Mouse (Mus musculus) kidney, embryonic 16.5 days (tissue): ENCODE results near the gene Adgrb3. TPM values are rescaled to one million over a fixed set of nuclear protein-coding genes. Genes with fewer than 3 reads are reported as not detected.
A peak's percentile ranks its signal among the peaks of the same experiment; 100 is the strongest.
"Not testable (repeated sequence)": the region's sequence is repeated elsewhere in the genome, so short reads cannot be mapped to it uniquely, and the experiment has no call there.

ENCODE experiments used
- ATAC-seq: fragments of 200-750 bp; cut with Nextera tagmentation; 2 replicates; pipeline ENCODE4 v1.8.0; 2017; ENCODE audit warnings: moderate TSS enrichment; ENCODE audit not compliant: low FRiP score, low TSS enrichment
- H3K27ac ChIP-seq: fragments of 300-500 bp; sonication (generic); 2 replicates; pipeline ENCODE4 v1.5.1; 2014; ENCODE audit warnings: low read length
- H3K27me3 ChIP-seq: fragments of 300-500 bp; sonication (generic); 2 replicates; pipeline ENCODE4 v1.6.1; 2014; ENCODE audit warnings: low read length, control low read depth, mixed read lengths; ENCODE audit not compliant: insufficient read depth
- H3K36me3 ChIP-seq: fragments of 300-500 bp; sonication (generic); 2 replicates; pipeline ENCODE4 v1.6.1; 2014; ENCODE audit warnings: low read length, control low read depth, mixed read lengths; ENCODE audit not compliant: insufficient read depth
- H3K4me1 ChIP-seq: fragments of 300-500 bp; sonication (generic); 2 replicates; pipeline ENCODE4 v1.6.1; 2014; ENCODE audit warnings: low read length, control low read depth, mixed read lengths; ENCODE audit not compliant: insufficient read depth
- H3K4me2 ChIP-seq: fragments of 300-500 bp; sonication (generic); replicated peaks from 2 replicates; pipeline ENCODE4 v1.6.1; 2014; ENCODE audit warnings: low read depth, low read length
- H3K4me3 ChIP-seq: fragments of 300-500 bp; sonication (generic); 2 replicates; pipeline ENCODE4 v1.5.1; 2014; ENCODE audit warnings: mild to moderate bottlenecking, low read length
- H3K9ac ChIP-seq: fragments of 300-500 bp; sonication (generic); replicated peaks from 2 replicates; pipeline ENCODE4 v1.6.1; 2014; ENCODE audit warnings: low read length
- H3K9me3 ChIP-seq: fragments of 300-500 bp; sonication (generic); 2 replicates; pipeline ENCODE4 v1.6.1; 2016; ENCODE audit warnings: low read length, control low read depth
- WGBS: fragments of 180-500 bp; shearing (Covaris S2); extraction: QIAGEN DNeasy Blood & Tissue Kit; methylation state at CpG from one replicate; pipeline ENCODE4 v1.1.7; 2014; 5-methylcytosine and 5-hydroxymethylcytosine counted together
- polyA plus RNA-seq: library from polyadenylated mRNA; unstranded; fragments of >200 nt; fragmentation: Nextera tagmentation; extraction: Ambion mirVana; gene quantifications from 2 replicates; pipeline ENCODE4 v1.2.1, GENCODE M21; 2015

Gene Adgrb3
- polyA plus RNA-seq, 1 experiment from 2014 or later, result 0.45 TPM

DNA sequence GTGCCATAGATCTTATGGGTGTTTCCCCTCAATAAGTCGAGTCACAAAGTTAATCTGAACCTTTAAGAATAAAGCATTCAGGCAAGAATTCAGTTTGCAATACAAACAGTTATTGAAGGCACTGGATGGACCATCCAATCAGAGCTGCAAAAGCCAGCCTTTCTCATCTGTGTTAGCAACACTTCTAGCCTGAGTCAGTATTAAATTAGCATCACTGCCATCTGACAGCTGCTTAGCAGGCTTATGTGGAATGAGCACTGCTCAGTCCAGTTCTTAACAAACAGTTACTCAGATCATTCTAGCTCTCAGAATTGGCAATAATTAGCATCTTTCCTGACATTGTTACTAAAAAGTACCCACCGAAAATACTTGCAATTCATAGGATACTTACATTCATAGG lies 339.3 kb downstream of the Adgrb3 start:
- WGBS, result 72% methylated on average over 2 of the region's 2 CpGs
- H3K9me3 ChIP-seq, result no peaks in the 10 kb centered on the region
- H3K9ac ChIP-seq, result no peak overlapping the region
- no peak overlapping the region for H3K4me3 ChIP-seq
- H3K4me1 ChIP-seq, result no peaks in the 10 kb centered on the region
- H3K36me3 ChIP-seq, result no peaks in the 10 kb centered on the region
- no peak overlapping the region for H3K27ac ChIP-seq
- no peak overlapping the region for H3K4me2 ChIP-seq
- no peak for ATAC-seq
- H3K27me3 ChIP-seq, result no peaks in the 10 kb centered on the region

DNA sequence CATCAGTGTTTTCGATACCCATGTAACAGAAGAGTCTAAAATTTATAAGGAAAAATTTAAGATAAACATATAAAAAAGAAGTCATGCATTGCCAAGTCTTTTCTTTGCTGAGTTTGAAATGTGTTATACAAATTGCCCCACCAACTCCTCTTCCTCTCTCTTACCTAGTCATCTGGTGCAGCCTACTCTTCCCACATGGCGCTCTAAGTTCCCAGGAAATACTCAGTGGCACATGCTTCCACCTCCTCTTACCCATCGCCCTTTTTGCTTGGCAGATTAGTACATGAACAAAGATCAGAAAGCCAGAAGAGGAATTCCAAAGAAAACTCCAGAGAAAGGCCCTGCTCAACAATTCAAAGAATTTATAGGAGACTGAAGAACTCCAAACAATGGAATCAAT lies 353.8 kb downstream of the Adgrb3 start:
- Histone ChIP-seq H3K27me3 (no peaks in the 10 kb centered on the region), H3K36me3 (no peaks in the 10 kb centered on the region), H3K9me3 (no peaks in the 10 kb centered on the region), H3K9ac (no peak overlapping the region), H3K27ac (no peak overlapping the region), H3K4me3 (no peak overlapping the region), H3K4me2 (no peak overlapping the region), H3K4me1 (no peaks in the 10 kb centered on the region)
- WGBS, result 88% methylated on average over 3 of the region's 3 CpGs
- no peak for ATAC-seq

DNA sequence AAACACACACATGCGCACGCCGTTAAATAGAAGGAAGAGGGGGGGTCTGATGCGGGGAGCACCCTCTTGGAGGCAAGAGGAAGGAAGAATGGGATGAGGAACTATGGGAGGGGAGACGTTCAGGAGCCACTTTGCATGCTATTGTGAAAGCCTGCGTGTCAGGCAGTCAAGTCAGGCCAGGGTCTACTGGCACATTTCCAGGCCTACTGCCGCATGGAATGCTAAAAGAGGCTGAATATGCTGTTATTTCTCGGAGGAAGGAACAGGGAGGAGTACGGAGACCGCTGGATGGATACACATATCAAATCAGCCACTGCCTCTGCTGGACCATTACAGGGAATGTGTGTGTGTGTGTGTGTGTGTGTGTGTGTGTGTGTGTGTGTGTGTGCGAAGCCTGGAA lies 355.0 kb downstream of the Adgrb3 start:
- H3K27me3 ChIP-seq, result no peaks in the 10 kb centered on the region
- no peak for ATAC-seq

DNA sequence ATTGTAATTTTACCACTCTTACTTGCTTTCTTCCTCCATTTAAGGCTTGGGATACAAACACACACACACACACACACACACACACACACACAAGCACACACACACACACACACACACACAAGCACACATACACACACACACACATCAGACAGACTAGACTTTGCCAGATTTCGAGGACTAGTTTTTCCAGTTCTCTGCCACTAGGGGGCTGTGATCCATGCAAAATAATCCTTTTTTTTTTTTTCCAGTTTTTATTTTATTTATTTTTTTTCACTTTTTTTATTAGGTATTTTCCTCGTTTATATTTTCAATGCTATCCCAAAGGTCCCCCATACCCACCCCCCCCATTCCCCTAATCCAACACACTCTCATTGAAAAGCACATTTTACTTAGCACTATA lies 357.9 kb downstream of the Adgrb3 start:
- H3K27me3 ChIP-seq, H3K27ac ChIP-seq, H3K4me2 ChIP-seq, H3K4me3 ChIP-seq, H3K9me3 ChIP-seq, H3K4me1 ChIP-seq, H3K9ac ChIP-seq, H3K36me3 ChIP-seq, ATAC-seq: not testable (repeated sequence)
- WGBS, result 53% methylated on average over 2 of the region's 2 CpGs

More for the DNA sequence above, 355.0 kb downstream of the Adgrb3 start:
- Histone ChIP-seq H3K9me3 (no peaks in the 10 kb centered on the region), H3K36me3 (no peaks in the 10 kb centered on the region), H3K9ac (no peak overlapping the region), H3K4me3 (no peak overlapping the region), H3K4me2 (no peak overlapping the region), H3K4me1 (no peaks in the 10 kb centered on the region), H3K27ac (no peak overlapping the region)
- 67% methylated on average over 11 of the region's 11 CpGs for WGBS

DNA sequence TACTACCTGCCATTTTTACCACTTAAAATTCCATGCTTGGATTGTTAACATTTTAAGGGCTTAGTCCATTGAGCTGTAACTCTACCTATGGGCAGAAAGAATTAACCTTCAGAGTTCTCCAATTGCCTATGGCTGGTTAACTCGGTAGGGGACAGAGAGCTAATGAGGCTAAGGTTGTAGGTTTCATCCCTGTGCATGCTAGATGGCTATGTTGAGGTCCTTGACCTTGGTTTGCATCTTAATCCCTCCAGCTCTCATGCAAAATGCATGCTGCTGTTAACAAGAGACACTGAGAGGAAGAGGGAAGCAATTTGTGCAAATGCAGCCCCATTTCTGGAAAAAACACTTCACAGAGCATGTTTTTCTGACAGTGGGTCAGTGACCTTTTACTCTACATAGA lies 366.9 kb downstream of the Adgrb3 start:
- ATAC-seq, result no peak
- Histone ChIP-seq H3K9ac (no peak overlapping the region), H3K9me3 (no peaks in the 10 kb centered on the region), H3K4me1 (no peaks in the 10 kb centered on the region), H3K4me3 (no peak overlapping the region), H3K36me3 (no peaks in the 10 kb centered on the region), H3K27me3 (no peaks in the 10 kb centered on the region), H3K27ac (no peak overlapping the region), H3K4me2 (no peak overlapping the region)
- 46% methylated on average over 1 of the region's 1 CpGs for WGBS

DNA sequence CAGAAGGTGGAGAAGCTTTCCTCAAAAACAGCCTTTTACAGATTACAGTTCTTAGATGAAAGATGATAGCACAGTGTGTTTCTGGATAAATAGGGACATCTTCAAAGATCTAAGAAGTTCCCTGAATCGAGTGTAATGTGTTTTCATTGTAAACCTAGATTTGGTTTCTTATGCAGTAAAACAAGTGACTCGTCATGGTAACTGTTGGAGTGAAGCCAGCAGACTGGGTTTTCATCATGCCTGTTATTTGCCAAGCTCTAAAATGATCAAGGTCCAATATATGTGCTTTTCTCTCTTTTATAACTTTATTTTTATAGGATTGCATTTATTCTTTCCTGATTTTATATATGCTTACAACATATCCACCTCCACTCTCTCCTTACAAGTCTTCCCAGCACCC lies 394.0 kb downstream of the Adgrb3 start:
- 19% methylated on average over 2 of the region's 2 CpGs for whole genome bisulfite sequencing
- no peaks in the 10 kb centered on the region for H3K9me3 ChIP-seq
- no peaks in the 10 kb centered on the region for H3K4me1 ChIP-seq
- ATAC-seq, result no peak
- H3K27me3 ChIP-seq, result no peaks in the 10 kb centered on the region
- H3K36me3 ChIP-seq, result no peaks in the 10 kb centered on the region
- H3K4me3 ChIP-seq, result no peak overlapping the region
- H3K4me2 ChIP-seq, result no peak overlapping the region
- no peak overlapping the region for H3K9ac ChIP-seq
- H3K27ac ChIP-seq, result no peak overlapping the region

DNA sequence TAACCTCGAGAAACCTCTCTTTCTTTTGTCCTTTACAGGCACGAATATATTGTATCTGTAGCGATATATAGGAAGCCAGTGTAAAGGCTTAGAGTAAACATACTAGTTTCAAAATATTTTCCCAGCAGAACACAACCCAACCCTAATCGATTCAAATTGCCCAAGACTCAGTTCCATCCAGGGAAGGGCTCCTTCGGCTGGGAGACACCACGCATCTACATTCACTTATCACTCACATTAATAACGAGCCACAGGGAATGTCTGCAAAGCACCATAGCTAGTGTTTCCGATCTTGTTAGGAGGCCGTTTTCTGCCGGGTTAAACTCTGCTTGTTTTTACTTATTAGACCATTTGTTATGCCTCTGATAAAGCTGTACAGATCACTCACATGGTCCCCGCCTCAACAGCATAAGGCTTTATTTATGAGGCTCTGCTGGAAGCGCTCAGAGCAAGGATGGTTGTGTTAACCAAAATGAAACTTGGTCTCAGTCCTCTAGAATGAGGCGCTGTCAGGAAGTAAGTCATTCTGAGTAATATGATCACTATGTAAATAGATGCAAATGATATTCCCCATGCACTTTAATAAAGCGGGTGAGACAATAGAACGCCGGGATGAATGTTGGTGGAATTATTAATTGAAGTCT lies 399.2 kb downstream of the Adgrb3 start:
- H3K9me3 ChIP-seq, result no peaks in the 10 kb centered on the region
- H3K4me2 ChIP-seq, result peak overlapping the region; percentile 23; the same call in 1 of the 2 replicates
- no peaks in the 10 kb centered on the region for H3K27me3 ChIP-seq
- H3K4me3 ChIP-seq, result peak overlapping the region; percentile 23
- no peaks in the 10 kb centered on the region for H3K36me3 ChIP-seq
- no peak for ATAC-seq
- H3K27ac ChIP-seq, result no peak overlapping the region
- no peaks in the 10 kb centered on the region for H3K4me1 ChIP-seq
- H3K9ac ChIP-seq, result no peak overlapping the region
- 62% methylated on average over 16 of the region's 16 CpGs for WGBS

DNA sequence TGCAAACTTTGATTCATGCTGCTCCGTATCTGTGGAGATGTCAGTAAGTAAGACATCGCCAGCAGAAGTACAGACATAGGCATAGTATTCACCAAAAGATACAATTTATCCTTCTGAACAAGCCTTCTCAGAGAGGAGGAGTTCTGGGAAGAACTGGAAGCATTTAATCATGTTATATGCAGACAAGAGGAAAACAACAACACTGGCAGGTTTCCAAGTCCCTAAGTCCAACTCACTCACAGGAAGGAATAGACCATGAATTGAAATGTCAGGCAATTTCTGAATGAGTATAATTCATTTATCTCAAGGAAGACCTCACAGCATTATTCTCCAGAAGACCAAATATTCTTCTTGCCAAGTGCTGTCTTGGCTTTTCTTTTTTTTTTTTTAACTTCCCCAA lies 408.8 kb downstream of the Adgrb3 start:
- Histone ChIP-seq H3K27ac (no peak overlapping the region), H3K27me3 (no peaks in the 10 kb centered on the region), H3K9ac (no peak overlapping the region), H3K4me2 (no peak overlapping the region), H3K4me1 (no peaks in the 10 kb centered on the region), H3K36me3 (no peaks in the 10 kb centered on the region), H3K4me3 (no peak overlapping the region), H3K9me3 (no peaks in the 10 kb centered on the region)
- WGBS, result 79% methylated on average over 2 of the region's 2 CpGs
- ATAC-seq, result no peak

DNA sequence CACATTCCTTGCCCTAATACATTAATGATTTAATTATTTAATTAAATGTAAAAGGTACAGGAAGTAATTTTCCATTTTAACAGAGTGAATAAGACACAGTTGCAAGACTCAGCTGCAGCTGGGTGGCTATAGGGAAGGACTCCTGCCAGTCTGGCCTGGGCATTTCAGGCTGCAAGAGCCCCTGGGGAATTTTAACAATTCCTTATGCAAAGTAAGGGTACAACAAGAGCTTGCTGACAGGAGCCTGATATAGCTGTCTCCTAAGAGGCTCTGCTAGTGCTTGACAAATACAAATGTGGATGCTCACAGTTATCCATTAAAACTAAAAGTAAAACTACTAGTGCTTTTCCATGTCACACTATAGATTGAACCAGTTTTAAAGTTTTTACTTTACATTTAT lies 410.1 kb downstream of the Adgrb3 start:
- no peak for ATAC-seq
- Histone ChIP-seq H3K4me1 (no peaks in the 10 kb centered on the region), H3K9me3 (no peaks in the 10 kb centered on the region), H3K27ac (no peak overlapping the region), H3K36me3 (no peaks in the 10 kb centered on the region), H3K9ac (no peak overlapping the region), H3K27me3 (no peaks in the 10 kb centered on the region), H3K4me2 (no peak overlapping the region), H3K4me3 (no peak overlapping the region)

DNA sequence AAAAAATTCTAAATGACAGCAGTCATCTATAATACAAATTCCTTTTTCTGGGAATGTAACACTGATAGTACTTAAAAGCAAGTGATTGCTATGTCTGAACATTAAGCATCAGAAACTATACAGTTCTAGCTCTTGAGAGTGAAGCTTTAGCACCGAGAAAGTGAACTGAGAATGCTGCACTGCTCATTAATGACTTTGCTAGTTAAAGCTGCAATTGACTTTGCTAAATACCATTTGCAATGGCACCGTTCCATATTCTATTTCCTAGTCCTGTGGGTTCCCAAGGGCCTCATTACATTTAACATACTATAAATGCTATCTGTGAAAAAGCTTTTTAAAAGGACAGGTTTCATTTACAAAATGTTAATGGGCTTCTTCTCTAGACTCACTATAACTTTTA lies 414.4 kb downstream of the Adgrb3 start:
- ATAC-seq, result no peak
- H3K27me3 ChIP-seq, result no peaks in the 10 kb centered on the region
- H3K4me3 ChIP-seq, result no peak overlapping the region
- H3K9ac ChIP-seq, result no peak overlapping the region
- no peaks in the 10 kb centered on the region for H3K4me1 ChIP-seq
- H3K27ac ChIP-seq, result no peak overlapping the region
- WGBS, result 61% methylated on average over 2 of the region's 2 CpGs
- H3K4me2 ChIP-seq, result no peak overlapping the region
- no peaks in the 10 kb centered on the region for H3K36me3 ChIP-seq
- H3K9me3 ChIP-seq, result peaks cover 3% of the 10 kb centered on the region; the same call in 1 of the 2 replicates
